Mouse (Mus musculus) Muller cell, postnatal 12 days (primary cell): ENCODE results near the gene Scly.

Experiments used
- DNase-seq: peaks from one replicate; pipeline ENCODE4 v3.0.0-alpha.2; 2015; ENCODE audit errors: inconsistent ontology term

Scly gene

DNA sequence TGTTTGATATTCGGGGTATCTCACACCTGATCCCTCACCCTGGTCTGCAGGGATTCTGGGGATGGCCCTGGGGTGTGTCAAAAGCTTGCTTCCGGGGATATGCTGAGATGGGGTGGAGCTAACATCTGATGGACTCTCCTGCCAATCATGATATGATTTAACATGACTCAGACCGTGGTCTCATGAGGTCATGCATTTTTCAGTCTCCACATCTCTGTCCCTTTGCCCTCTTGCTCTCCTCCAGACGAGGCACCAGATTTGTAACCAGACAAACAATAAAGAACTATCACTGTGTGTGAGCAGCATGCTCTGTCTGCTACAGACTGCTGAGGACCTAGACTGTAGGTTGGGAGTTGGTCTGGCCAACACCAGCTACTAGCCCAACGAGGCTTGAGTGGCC, 64.0 kb downstream of the Scly start:
- peak; percentile 12 for DNase-seq

- DNase-seq: no peak
Observed at GRCm38 (mm10) chr1:91364822-91365644, 66.9 kb downstream of the Scly start.

DNA sequence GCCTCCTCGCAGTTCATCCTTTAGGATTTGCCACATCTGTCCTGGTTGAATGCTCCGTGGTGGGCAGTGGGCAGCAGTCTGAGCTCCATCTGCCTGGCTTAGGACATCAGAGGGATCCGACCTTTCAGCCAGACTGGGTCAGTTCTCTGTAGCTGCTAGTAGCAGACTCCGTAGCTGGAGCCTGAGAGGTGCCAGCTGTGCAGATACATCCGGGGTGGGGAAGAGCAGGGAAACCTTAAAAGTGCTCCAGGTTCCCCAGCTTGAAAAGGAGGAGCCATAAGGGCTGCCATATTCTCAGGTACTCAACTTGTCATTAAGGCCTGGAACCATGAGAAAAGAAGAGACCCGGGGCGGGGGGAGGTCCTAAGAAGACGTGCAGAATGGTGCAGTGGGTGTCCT, 67.7 kb downstream of the Scly start:
- DNase-seq: no peak

- DNase-seq: peak; percentile 72
Observed at GRCm38 (mm10) chr1:91366215-91367108, 68.3 kb downstream of the Scly start, which contains the start of gene Erfe. TSS of gene Erfe (plus strand) at chr1:91366430.

DNA sequence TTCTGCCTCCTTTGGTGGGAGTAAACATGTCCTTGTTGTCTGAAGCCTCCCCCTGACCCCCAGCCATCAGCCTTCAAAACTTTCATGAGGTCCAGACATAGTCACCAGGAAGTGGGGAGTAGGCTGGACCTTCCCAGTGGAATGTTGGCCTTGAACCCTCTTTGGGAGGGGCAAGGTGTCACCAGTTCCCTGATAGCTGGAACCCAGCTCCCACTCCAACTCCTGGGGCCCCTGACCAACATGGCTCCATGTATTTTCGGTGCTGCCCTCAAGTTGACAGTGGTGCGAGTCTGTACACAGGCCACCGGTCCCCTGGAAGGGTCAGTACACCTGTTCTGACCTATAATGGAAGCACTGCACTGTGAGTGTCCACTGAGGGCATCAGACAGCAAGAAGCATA, 69.2 kb downstream of the Scly start:
- no peak for DNase-seq

DNA sequence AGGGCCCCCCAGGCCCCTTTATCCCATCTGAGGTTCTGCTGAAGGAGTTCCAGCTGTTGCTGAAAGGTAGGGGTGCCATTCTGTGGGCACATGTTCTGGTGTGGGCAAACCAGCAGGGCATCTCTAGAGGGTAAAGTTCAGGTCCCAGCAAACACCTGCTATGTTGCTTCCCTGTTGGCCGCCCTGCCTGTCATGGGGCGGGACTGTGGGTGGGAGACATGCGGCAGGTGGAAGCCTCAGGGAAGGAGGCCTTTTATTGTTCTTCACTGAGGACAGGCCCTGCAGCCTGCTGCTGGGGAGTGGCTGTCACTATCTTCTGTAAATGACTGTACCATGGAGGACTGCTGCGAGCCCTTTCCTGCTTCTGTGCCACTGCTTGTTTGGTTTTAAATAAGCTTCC, 71.3 kb downstream of the Scly start:
- no peak for DNase-seq

- DNase-seq: no peak
Observed at GRCm38 (mm10) chr1:91370055-91370454, 71.9 kb downstream of the Scly start.
